Mouse (Mus musculus): ENCODE measurements around the gene Tmprss9. TPM values are rescaled to one million over a fixed set of nuclear protein-coding genes. Genes with fewer than 3 reads are reported as not detected.
"Not testable (repeated sequence)": the region's sequence is repeated elsewhere in the genome, so short reads cannot be mapped to it uniquely, and the experiment has no call there.

Tmprss9 gene
- total RNA-seq (2021): not detected
- long read RNA-seq, experiment 1: 0 reads
- long read RNA-seq, experiment 2: 0 reads

DNA sequence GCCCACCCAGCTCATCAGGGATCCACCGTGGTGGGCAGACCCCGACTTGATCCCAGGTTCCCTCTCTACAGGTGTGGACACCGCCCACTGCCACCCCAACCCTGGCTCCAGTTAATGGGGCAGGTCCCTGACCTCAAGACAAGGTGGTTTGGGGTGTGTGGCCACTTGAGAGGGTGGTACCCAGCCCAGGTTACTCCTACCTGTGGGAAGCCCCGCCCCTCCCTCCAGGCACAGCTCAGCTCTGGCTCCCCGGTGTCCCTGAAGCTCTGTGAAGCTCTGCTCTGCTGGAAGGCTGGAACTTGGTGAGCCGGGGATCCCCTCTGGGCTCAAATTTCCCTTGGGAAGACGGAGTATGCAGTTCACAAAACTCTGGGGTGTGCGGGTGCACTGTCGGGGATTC, at the start of gene Tmprss9:
Gene Tmprss9, plus strand, starts transcription at position 268 of the 400 bp plus-strand sequence.
- DNase-seq (ENCODE audit: low spot score): no peak

- peak; percentile 38 for DNase-seq (ENCODE audit: low spot score)
Measured at GRCm38 (mm10) chr10:80821991-80822390, 49.7 kb upstream of the Tmprss9 start.

DNA sequence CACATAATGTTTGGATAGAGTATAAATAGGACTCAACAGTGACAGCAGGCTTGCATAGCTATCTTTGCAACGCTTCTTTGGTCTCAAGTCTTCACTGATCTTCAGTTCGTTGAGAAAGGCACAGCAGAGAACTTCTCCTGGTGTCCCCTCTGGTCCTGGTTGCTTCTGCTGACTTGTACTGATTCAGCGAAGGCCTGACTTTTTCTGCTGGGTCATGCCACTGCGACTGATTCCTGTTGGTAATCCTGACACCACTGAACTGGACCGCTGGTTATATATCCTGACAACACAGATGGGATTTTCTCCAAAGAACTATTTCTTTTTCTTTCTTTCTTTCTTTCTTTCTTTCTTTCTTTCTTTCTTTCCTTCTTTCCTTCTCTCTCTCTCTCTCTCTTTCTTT, 49.1 kb upstream of the Tmprss9 start:
- DNase-seq (ENCODE audit: low spot score): no peak

DNA sequence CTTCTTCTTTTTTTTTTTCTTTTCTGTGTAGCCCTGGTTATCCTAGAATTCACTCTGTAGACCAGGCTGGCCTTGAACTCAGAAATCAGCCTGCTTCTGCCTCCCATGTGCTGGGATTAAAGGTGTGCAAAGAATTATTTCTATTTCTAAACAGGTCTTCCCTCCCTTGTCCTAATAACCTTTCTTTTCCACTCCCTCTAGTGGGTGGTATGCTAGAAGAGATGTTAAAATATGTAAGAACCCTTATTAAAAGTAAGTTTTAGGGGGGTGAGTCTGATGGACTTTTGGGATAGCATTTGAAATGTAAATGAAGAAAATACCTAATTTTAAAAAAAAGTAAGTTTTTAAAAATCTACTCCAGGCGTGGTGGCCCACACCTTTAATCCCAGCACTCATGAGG, 48.3 kb upstream of the Tmprss9 start:
- no peak for DNase-seq (ENCODE audit: low spot score)

DNA sequence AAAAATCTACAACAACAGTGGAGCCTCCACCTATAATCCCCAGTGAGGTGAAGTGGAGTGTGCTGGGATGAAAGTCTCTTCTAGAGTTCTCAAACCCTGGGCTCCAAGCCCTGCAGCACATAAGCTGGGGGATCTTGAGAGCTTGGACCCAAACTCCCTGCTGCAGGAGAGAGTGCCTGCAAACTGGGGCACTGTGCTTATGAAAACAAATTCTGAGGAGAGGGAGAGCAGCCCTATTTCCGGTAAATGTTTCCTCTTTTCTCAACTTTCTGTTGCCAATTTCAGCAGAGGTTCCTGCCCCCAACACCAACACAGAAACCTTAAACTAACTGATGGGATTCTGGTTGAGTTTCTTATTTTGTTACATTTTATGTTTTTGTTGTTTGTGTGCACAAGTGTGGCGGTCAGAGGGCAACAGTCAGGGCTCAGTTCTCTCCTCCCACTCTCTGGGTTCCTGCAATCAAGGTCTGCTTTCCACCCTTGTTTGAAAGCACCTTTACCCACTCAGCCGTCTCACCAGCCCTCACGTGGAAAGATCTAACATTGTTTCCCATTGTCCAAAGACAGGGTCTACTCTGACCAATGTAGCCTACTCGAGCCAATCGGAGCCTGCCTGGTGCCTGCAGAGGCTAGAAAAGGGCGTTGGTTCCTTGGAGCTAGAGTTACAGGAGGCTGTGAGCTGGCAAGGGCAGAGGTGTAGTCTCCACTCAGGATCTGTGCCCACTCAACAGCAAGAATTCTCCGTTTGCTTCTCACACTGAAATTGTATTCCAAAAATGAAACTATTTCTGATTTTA, 47.6 kb upstream of the Tmprss9 start:
- no peak for DNase-seq (ENCODE audit: low spot score)

GRCm38 (mm10) chr10:80824827-80825226, 46.8 kb upstream of the Tmprss9 start:
- no peak for DNase-seq (ENCODE audit: low spot score)

DNA sequence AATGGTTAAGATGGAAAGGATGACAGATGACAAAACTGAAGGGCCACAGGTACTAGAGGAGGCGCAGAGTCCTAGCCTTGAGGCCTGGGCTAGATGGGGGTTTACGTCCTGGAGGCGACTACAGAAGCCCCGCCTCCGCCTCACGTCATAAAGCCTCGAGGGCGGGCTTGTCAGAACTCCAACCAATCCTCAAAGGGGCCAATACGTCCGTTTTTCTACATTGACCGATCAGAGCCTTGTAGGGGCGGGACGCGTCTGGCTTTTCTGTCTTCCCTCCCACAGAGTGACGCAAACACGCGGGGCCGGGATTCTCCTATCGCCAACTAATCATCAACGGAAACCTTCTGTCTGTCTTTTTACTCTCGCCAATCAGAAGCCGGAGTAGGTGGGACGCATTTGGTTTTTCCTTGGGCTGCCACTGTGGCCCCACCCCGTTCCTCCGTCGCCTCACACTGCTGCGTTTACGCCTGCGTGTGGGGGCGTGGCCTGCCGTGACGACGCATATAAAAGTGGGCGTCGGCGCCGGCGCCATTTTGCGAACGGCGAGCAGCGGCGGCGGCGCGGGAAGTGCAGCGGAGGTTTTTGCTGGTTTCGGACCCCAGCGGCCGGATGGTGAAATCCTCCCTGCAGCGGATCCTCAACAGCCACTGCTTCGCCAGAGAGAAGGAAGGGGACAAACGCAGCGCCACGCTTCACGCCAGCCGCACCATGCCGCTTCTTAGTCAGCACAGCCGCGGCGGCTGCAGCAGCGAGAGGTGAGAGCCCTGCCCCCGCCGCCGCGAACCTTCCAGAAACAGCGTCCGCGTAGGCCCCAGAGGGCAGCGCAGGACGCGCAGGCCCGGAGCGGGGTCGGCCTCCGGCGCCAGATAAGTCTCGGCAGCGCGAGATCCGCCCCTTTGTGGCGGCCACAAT, 45.2 kb upstream of the Tmprss9 start, which contains the start of gene Oaz1:
Gene Oaz1, plus strand, starts transcription at position 506 of the 912 bp plus-strand sequence.
- peak; percentile 100 for DNase-seq (ENCODE audit: low spot score)

DNA sequence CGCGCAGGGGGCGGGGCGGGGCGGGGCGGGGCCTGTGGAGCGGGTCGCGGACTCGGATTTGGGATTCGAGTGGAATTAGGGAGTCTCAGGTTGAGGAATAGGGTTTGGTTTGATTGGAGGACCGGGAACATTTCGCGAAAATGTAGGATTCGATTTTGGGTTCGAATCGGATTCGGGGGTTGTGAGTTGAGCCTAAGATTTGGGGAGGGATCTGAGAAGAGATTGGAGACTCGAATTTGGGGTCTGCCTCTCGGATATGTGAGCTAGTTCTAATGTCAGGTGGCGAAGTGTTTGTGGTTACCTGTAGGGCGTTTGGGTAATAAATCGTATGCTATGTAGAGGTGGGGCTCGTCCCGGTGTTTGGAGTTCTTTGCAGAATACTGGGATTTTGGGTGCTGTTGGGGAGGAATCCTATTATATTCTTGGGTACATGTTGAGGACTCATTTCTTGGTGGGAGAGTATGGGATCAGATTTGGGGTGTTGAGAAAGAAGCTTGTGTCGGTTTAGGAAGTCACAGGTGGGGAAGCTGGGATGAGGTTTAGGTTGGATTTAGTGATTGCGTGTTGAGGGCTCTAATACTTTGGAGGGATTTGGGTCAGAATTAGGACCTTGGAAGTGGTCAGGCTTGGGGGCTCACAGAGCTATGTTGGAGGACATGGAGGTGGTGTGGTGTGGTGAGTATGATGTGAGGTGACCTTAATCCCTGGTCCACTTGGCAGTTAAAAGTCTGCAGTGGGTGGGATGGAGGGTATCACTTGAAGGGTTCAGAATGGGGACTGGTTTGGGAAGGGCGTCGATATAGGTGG, 44.4 kb upstream of the Tmprss9 start:
- DNase-seq (ENCODE audit: low spot score): no peak

GRCm38 (mm10) chr10:80827870-80828420, 43.7 kb upstream of the Tmprss9 start:
- DNase-seq (ENCODE audit: low spot score): no peak

DNA sequence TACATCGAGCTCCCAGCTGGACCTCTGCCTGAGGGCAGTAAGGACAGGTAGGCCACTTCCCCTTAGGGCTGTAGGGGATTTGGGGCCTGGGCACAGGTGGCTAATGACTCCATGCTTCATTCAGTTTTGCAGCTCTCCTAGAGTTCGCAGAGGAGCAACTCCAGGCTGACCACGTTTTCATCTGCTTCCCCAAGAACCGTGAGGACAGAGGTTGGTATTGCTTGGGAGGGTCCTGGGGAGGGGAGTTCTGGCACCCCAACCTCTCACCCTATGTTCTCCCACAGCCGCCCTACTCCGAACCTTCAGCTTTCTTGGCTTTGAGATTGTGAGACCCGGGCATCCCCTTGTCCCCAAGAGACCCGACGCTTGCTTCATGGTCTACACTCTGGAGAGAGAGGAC, 43.1 kb upstream of the Tmprss9 start:
- not testable (repeated sequence) for DNase-seq (ENCODE audit: low spot score)

DNA sequence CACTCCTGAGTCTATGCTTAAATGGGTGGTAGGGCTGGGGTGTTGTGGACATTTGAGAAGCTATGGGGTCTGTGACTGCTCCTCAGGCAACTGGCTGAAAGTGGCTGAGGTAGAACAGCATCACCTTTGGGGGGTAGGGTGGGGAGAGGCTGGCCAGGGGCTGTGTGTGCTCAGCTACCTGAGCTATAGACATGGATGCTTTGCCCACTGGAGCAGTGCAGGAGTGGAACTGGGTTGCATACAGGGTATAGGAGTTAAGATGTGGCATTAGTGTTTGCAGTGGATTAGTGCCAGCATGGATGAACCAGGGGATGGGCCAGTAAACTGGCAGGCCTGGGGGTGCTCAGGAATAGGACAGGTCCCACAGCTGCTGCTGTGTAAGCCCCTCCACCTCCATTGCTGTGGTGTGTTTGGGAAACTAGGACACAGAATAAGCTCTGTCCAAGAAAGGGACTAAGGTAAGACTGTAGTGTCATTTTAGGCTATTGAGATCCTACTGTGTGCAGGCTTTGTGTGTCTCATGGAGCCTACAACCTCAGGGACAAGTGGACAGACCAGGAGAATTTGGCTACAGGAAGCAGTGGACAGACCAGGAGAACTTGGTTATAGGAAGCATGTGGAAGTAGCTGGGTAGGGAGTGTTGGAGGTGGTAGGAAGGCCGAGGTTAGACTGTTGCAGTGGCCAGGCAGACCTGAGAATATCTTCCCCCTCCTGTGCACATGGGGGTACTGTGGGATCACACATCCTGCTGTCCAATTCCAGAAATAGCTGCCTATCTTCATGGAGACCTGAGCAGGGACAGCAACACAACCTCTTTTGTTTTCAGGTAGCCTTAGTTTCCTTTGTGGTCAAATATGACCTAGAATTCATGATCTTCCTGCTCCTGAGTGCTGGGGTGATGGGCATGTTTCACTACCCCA, 42.0 kb upstream of the Tmprss9 start:
- no peak for DNase-seq (ENCODE audit: low spot score)

DNA sequence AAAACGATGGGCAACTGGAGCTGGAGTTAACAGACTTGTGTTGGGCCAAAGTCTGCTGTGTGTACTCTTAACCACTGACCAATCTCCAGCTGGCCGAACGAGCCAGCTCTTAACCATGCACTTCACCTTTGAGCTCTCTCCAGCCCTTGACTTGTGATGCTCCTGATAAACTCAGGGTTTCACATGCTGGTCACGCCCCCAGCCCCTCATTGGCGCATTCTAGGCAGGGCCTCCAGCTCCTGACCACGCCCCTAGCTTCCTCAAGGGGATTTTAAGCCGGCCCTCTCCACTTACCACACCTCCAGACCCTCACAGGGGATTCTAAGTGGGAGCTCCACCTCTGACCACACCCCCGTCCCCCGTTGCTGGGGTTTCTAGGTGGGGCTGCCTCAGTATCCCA, 40.5 kb upstream of the Tmprss9 start:
- DNase-seq (ENCODE audit: low spot score): no peak

GRCm38 (mm10) chr10:80832818-80833217, 38.8 kb upstream of the Tmprss9 start:
- no peak for DNase-seq (ENCODE audit: low spot score)

- no peak for DNase-seq (ENCODE audit: low spot score)
Measured at GRCm38 (mm10) chr10:80835617-80836016, 36.0 kb upstream of the Tmprss9 start.

DNA sequence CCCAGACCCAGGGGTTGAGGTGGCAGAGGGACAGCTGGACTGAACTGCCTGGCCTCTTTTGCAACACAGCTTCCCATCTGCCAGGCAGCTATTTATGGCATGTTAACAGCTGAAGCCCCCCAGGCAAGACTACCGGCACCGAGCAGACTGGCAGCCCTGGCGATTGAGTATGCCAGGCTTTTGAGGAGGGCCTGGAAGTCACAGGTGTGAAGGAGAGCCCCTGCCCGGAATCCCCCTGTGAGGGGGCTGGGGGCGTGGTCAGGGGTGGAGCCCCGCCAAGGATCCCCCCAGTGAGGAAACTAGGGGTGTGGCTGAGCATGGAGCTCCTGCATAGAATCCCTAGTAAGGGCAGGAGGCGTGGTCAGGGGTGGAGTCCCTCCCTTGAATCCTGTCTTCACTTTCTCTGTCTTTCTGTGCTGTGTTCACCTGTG, 34.7 kb upstream of the Tmprss9 start:
- DNase-seq (ENCODE audit: low spot score): peak; percentile 47

DNA sequence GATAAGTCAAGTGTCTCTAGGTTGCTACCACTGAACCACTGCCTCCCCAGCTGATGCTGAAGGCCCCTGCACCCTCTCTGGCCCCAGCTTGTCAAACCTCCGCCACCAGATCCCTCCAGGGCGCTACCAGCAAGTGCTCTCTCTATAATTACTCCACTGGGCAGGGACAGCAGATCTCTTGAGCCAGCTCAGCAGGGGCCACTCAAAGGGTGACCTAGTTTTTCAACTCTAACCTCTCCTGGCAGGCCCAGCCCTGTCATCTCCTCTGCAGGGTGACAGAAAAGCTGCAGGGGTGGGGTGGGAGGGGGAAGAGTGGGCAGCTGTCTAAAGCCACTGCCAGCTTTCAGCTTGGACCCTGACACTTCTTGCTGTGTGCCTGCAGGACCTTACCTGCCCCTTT, 33.8 kb upstream of the Tmprss9 start:
- DNase-seq (ENCODE audit: low spot score): peak; percentile 78

GRCm38 (mm10) chr10:80838346-80838912, 33.2 kb upstream of the Tmprss9 start:
- DNase-seq (ENCODE audit: low spot score): no peak

DNA sequence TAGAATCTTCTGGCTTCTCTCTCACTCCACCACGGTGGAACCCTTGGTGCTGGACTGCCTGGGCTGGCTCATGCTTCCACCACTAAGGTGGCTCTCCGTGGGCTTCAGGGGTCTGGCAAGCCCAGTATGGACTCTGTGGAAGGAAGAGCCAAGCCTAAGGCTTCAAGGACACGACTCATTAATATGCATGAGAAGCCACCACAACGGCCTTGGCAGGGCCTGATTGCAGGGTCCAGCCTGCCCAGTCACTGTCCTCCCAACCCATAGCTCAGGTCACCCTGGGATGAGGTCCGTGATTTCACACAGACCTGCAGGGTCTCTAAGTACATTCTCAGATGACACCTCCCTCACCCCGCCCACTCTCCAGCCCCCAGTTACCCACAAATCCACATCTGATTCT, 31.8 kb upstream of the Tmprss9 start:
- no peak for DNase-seq (ENCODE audit: low spot score)

DNA sequence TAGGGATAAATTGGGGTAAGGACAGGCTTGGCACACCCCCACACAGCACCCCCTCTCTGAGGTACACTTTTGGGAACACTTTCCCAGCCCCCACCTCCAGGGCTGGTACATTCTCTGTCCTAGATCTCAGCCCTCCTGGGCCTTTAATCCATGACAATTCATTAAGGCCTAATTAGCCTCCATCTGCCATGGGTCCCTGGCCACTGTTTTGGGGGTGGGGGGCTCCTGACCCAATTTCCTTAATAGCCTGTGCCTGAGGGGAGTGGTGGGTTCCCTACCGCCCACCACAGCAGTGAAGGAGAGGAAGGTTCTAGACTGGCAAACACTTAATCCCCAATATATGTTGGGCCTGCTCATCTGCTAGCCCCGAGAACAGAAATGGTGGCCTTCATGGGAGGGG, 30.0 kb upstream of the Tmprss9 start:
- DNase-seq (ENCODE audit: low spot score): no peak

GRCm38 (mm10) chr10:80842334-80842733, 29.3 kb upstream of the Tmprss9 start:
- DNase-seq (ENCODE audit: low spot score): no peak

All from gastrocnemius, adult 18-20 months (tissue).